Mouse (Mus musculus): ENCODE data around the gene 1600012H06Rik. TPM values are rescaled to one million over a fixed set of nuclear protein-coding genes. Genes with fewer than 3 reads are reported as not detected.
"Not testable (repeated sequence)": the region's sequence is repeated elsewhere in the genome, so short reads cannot be mapped to it uniquely, and the experiment has no call there.

1600012H06Rik gene
- polyA plus RNA-seq, 1 experiment from 2014 or later: 37.5 TPM

DNA sequence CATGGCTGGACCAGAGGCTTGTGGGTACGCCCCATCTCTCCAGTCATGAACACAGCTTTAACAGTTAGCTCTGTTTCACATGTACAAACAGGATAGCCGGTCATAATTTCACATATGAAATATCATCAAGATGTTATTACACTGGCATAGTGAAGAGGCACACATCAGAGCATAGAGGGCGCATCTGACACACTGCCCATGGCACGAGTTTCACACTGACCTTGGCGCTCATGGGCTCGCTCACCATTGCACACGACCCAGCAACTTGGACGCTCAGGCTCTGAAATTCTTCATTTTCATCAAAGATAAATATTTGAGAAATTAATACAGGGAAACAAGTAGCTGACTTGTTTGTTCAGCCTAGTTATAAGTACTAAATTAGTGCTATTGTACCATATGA, 25.1 kb upstream of the 1600012H06Rik start:
- ATAC-seq (ENCODE audit: low FRiP score): no peak
- Histone ChIP-seq H3K27me3 (no peaks in the 10 kb centered on the region), H3K36me3 (no peaks in the 10 kb centered on the region), H3K4me1 (no peaks in the 10 kb centered on the region), H3K4me3 (no peak overlapping the region), H3K9ac (no peak overlapping the region), H3K9me3 (replicated peaks) (no peaks in the 10 kb centered on the region), H3K27ac (no peak overlapping the region), H3K4me2 (replicated peaks) (no peak overlapping the region)
- 92% methylated on average over 8 of the region's 8 CpGs for WGBS

DNA sequence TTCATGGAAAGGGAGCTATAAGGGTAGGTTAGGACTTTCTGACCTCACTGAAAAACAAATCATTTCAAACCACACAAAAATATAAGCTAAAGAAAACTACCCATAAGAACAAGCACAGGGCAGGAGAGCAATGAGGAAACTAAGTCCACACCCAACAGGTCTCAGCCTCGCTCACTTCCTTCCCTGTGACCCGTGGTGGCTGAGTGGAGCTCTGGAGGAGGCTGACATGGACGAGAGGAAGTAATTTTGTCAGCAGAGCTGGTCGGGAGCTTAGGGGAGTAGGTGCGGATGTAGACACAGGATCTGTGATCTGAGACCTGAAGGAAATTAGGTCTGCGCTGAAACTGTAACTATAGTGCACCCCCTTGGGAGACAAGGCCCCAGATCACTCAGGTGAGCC, 21.4 kb upstream of the 1600012H06Rik start:
- H3K9ac ChIP-seq: no peak overlapping the region
- H3K4me3 ChIP-seq: no peak overlapping the region
- no peak for ATAC-seq (ENCODE audit: low FRiP score)
- 65% methylated on average over 6 of the region's 6 CpGs for WGBS
- no peaks in the 10 kb centered on the region for H3K9me3 ChIP-seq (replicated peaks)
- no peaks in the 10 kb centered on the region for H3K36me3 ChIP-seq
- no peaks in the 10 kb centered on the region for H3K4me1 ChIP-seq
- no peak overlapping the region for H3K27ac ChIP-seq
- H3K4me2 ChIP-seq (replicated peaks): no peak overlapping the region
- no peaks in the 10 kb centered on the region for H3K27me3 ChIP-seq

- ATAC-seq (ENCODE audit: low FRiP score): no peak
- H3K27me3 ChIP-seq: no peaks in the 10 kb centered on the region
- H3K4me1 ChIP-seq: no peaks in the 10 kb centered on the region
- H3K36me3 ChIP-seq: no peaks in the 10 kb centered on the region
- no peaks in the 10 kb centered on the region for H3K9me3 ChIP-seq (replicated peaks)
- H3K4me3 ChIP-seq: no peak overlapping the region
- H3K27ac ChIP-seq: no peak overlapping the region
- no peak overlapping the region for H3K4me2 ChIP-seq (replicated peaks)
- H3K9ac ChIP-seq: no peak overlapping the region
- WGBS: 80% methylated on average over 8 of the region's 8 CpGs
Measured at GRCm38 (mm10) chr17:14927644-14928218, 15.3 kb upstream of the 1600012H06Rik start.

DNA sequence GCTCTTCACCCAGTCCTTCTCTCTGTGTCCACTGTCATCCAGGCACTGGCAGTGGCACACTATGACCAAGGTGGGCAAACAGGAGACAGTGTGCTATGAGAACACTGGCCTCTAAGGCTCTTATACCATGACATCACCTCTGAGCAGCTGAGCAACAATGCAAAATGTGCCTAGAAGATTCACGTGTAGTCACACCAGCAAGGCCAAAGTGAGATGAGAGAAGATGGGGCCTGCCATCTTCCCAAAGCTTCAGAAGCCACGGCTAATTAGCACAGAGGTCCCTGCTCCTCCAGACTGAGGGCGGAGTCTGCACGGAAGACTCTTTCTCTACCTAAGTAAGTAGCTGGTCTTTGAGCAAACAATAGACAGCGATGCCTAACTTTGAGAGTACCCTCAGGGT, 14.4 kb upstream of the 1600012H06Rik start:
- H3K27me3 ChIP-seq: no peaks in the 10 kb centered on the region
- no peaks in the 10 kb centered on the region for H3K9me3 ChIP-seq (replicated peaks)
- H3K27ac ChIP-seq: no peak overlapping the region
- ATAC-seq (ENCODE audit: low FRiP score): no peak
- H3K36me3 ChIP-seq: no peaks in the 10 kb centered on the region
- 76% methylated on average over 5 of the region's 5 CpGs for WGBS
- H3K4me3 ChIP-seq: no peak overlapping the region
- H3K4me2 ChIP-seq (replicated peaks): no peak overlapping the region
- H3K9ac ChIP-seq: no peak overlapping the region
- H3K4me1 ChIP-seq: no peaks in the 10 kb centered on the region

DNA sequence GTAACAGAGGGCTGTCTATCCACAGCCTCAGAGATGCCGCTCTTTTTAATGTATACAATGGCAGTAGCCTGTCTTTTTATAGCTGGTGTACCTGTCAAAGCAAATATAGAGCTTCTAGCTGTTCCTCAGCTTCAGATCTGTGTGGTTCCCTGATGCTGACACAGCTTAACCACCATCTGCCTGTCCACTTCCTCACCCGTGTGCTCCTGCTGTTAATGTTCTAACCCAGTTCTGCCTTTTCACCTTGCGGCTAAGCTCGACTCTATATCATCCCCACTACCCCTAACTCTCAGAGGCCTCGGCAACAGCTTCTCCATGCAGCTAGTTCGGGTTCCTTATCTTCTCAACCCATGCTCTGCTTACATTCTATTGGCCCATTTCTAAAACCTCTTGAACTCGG, 12.3 kb upstream of the 1600012H06Rik start:
- no peak overlapping the region for H3K27ac ChIP-seq
- 92% methylated on average over 7 of the region's 7 CpGs for whole genome bisulfite sequencing
- ATAC-seq (ENCODE audit: low FRiP score): no peak
- H3K36me3 ChIP-seq: no peaks in the 10 kb centered on the region
- H3K9ac ChIP-seq: no peak overlapping the region
- H3K4me3 ChIP-seq: no peak overlapping the region
- H3K27me3 ChIP-seq: no peaks in the 10 kb centered on the region
- no peaks in the 10 kb centered on the region for H3K9me3 ChIP-seq (replicated peaks)
- no peaks in the 10 kb centered on the region for H3K4me1 ChIP-seq
- H3K4me2 ChIP-seq (replicated peaks): no peak overlapping the region

DNA sequence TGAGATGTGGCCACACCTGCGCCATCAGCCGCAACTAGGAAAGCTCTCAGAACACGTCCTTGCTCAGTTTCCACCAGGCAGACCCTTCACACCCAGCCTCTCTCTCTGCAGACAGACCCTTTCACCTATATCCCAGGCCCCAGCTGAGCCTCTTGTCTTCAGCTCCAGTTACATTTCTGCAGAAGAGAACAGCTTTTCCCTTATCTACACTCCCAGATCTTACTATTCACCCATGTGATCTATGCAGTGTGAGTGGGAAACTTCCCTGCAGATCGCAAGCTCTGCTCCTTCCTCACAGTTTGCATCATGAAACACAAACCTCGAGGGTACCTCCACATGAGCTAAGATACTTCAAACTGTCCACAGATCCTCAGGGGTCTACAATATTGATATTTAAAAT, 11.5 kb upstream of the 1600012H06Rik start:
- 87% methylated on average over 5 of the region's 5 CpGs for WGBS
- H3K9ac ChIP-seq: no peak overlapping the region
- no peaks in the 10 kb centered on the region for H3K27me3 ChIP-seq
- no peak for ATAC-seq (ENCODE audit: low FRiP score)
- H3K4me3 ChIP-seq: no peak overlapping the region
- no peaks in the 10 kb centered on the region for H3K36me3 ChIP-seq
- no peaks in the 10 kb centered on the region for H3K4me1 ChIP-seq
- no peaks in the 10 kb centered on the region for H3K9me3 ChIP-seq (replicated peaks)
- no peak overlapping the region for H3K4me2 ChIP-seq (replicated peaks)
- no peak overlapping the region for H3K27ac ChIP-seq

- 86% methylated on average over 14 of the region's 14 CpGs for WGBS
- not testable (repeated sequence) for H3K4me2 ChIP-seq (replicated peaks); H3K4me1 ChIP-seq; H3K27me3 ChIP-seq; H3K27ac ChIP-seq; H3K9ac ChIP-seq; H3K4me3 ChIP-seq; ATAC-seq (ENCODE audit: low FRiP score); H3K36me3 ChIP-seq; H3K9me3 ChIP-seq (replicated peaks)
Measured at GRCm38 (mm10) chr17:14935280-14935679, 7.7 kb upstream of the 1600012H06Rik start.

- H3K9me3 ChIP-seq (replicated peaks): no peaks in the 10 kb centered on the region
- no peaks in the 10 kb centered on the region for H3K27me3 ChIP-seq
- no peaks in the 10 kb centered on the region for H3K36me3 ChIP-seq
- H3K4me1 ChIP-seq: no peaks in the 10 kb centered on the region
- no peak overlapping the region for H3K4me3 ChIP-seq
- WGBS: 73% methylated on average over 5 of the region's 5 CpGs
- ATAC-seq (ENCODE audit: low FRiP score): no peak
- H3K4me2 ChIP-seq (replicated peaks): no peak overlapping the region
- H3K27ac ChIP-seq: no peak overlapping the region
- H3K9ac ChIP-seq: no peak overlapping the region
Measured at GRCm38 (mm10) chr17:14935841-14936605, 7.0 kb upstream of the 1600012H06Rik start.

- Histone ChIP-seq H3K4me2 (replicated peaks) (peak overlapping the region; percentile 84), H3K36me3 (peaks cover 10% of the 10 kb centered on the region), H3K9ac (peak overlapping the region; percentile 82; the same call in 1 of the 2 replicates), H3K4me3 (peak overlapping the region; percentile 78), H3K4me1 (peaks cover 17% of the 10 kb centered on the region)
- not testable (repeated sequence) for ATAC-seq (ENCODE audit: low FRiP score); H3K27ac ChIP-seq; H3K27me3 ChIP-seq; H3K9me3 ChIP-seq (replicated peaks)
- WGBS: 64% methylated on average over 6 of the region's 6 CpGs
Measured at GRCm38 (mm10) chr17:14942181-14942580, 803 bp upstream of the 1600012H06Rik start.

GRCm38 (mm10) chr17:14943729-14944059, 710 bp downstream of the 1600012H06Rik start:
- 19% methylated on average over 16 of the region's 16 CpGs for WGBS
- H3K36me3 ChIP-seq: peaks cover 15% of the 10 kb centered on the region
- peak overlapping the region; percentile 78 for H3K4me3 ChIP-seq
- no peaks in the 10 kb centered on the region for H3K27me3 ChIP-seq
- H3K4me2 ChIP-seq (replicated peaks): peak overlapping the region; percentile 84
- peak overlapping the region; percentile 84 for H3K9ac ChIP-seq
- H3K9me3 ChIP-seq (replicated peaks): no peaks in the 10 kb centered on the region
- H3K4me1 ChIP-seq: peaks cover 17% of the 10 kb centered on the region
- ATAC-seq (ENCODE audit: low FRiP score): no peak; the same call in 1 of the 2 replicates
- no peak overlapping the region for H3K27ac ChIP-seq

DNA sequence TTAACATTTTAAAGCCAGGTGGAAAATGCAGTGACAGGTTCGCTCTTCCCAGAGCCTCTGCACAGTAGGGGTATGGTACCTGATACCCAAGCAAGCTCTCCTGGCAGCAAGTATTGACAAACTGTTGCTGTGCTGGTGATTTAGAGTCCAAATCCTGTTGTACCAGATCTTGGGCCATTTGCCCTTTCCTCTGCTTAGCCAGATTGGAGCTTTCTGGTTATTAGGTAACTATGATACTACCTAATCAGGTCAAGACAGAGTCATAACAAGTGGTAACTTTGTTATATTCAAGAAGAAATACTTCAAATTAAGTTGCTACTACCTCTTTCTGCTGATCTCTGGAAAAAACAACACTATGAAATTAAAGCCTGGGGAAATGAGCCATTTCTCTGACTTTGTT, 1.6 kb downstream of the 1600012H06Rik start:
- Histone ChIP-seq H3K27me3 (no peaks in the 10 kb centered on the region), H3K9ac (no peak overlapping the region), H3K4me3 (no peak overlapping the region), H3K9me3 (replicated peaks) (no peaks in the 10 kb centered on the region), H3K4me1 (peaks cover 17% of the 10 kb centered on the region), H3K4me2 (replicated peaks) (peak overlapping the region; percentile 84; the same call in 1 of the 2 replicates), H3K36me3 (peaks cover 21% of the 10 kb centered on the region), H3K27ac (no peak overlapping the region)
- no peak for ATAC-seq (ENCODE audit: low FRiP score)
- WGBS: 88% methylated on average over 1 of the region's 1 CpGs

DNA sequence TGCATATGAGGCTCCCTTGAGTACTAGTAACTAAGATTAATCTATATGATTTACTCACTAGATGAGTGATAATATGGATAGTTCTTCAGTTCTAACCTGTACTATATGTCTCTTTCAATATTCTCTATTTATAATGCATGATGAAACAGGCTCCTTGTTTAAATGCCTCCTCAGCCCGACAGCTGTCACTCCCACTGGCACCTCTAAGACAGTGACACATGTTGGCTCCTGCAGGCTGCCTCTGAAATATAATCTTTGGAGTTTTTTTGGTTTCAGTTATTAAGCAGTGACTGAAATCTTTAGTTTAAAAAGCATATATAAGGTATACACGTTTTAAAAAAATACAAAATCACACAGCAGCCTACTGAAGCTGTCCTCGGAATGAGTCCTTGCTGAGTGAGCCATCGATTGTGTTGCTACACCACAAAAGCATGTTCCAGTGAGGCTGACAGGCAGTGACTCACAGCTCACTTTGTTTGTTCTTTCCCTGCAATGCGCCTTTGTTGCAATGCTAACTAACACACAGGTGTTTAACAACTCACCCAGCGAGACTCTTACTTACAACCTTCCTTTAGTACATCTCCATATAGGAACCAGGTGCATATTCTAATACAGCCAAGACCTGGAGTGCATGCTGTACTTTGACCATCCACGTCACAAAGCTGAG, 6.3 kb downstream of the 1600012H06Rik start:
- no peaks in the 10 kb centered on the region for H3K9me3 ChIP-seq (replicated peaks)
- no peaks in the 10 kb centered on the region for H3K27me3 ChIP-seq
- no peak for ATAC-seq (ENCODE audit: low FRiP score)
- H3K4me2 ChIP-seq (replicated peaks): no peak overlapping the region
- no peak overlapping the region for H3K9ac ChIP-seq
- H3K36me3 ChIP-seq: peaks cover 51% of the 10 kb centered on the region
- H3K4me1 ChIP-seq: peaks cover 4% of the 10 kb centered on the region; the same call in 1 of the 2 replicates
- H3K27ac ChIP-seq: no peak overlapping the region
- no peak overlapping the region for H3K4me3 ChIP-seq
- WGBS: 88% methylated on average over 7 of the region's 7 CpGs
